Mouse (Mus musculus): ENCODE measurements around the gene Cbfa2t3. TPM values are rescaled to one million over a fixed set of nuclear protein-coding genes. Genes with fewer than 3 reads are reported as not detected.
"Not testable (repeated sequence)": the region's sequence is repeated elsewhere in the genome, so short reads cannot be mapped to it uniquely, and the experiment has no call there.

The Cbfa2t3 gene
- polyA plus RNA-seq, 1 experiment, result not detected

- peaks cover 25% of the 10 kb centered on the region for H3K4me1 ChIP-seq (ENCODE audit: control insufficient read depth, insufficient read depth, low read length)
- 81% methylated on average over 14 of the region's 14 CpGs for WGBS
- H3K4me3 ChIP-seq (ENCODE audit: insufficient read depth, low read depth, low read length), result no peak overlapping the region
- TF ChIP-seq CTCF (IDR thresholded peaks at IDR 0.05; ENCODE audit: insufficient read depth, low read depth, low read length) (no peak), POLR2A (IDR thresholded peaks at IDR 0.05; ENCODE audit: insufficient read depth, low read depth, low read length) (no peak)
- H3K27ac ChIP-seq (ENCODE audit: insufficient read depth, low read depth, low read length), result no peak overlapping the region
Observed at GRCm38 (mm10) chr8:122635878-122636802, 62.8 kb downstream of the Cbfa2t3 start.

GRCm38 (mm10) chr8:122633205-122633604, 65.7 kb downstream of the Cbfa2t3 start:
- no peak for TF ChIP-seq POLR2A (IDR thresholded peaks at IDR 0.05; ENCODE audit: insufficient read depth, low read depth, low read length)
- no peak for TF ChIP-seq CTCF (IDR thresholded peaks at IDR 0.05; ENCODE audit: insufficient read depth, low read depth, low read length)
- no peak overlapping the region for H3K4me3 ChIP-seq (ENCODE audit: insufficient read depth, low read depth, low read length)
- no peak overlapping the region for H3K27ac ChIP-seq (ENCODE audit: insufficient read depth, low read depth, low read length)
- 95% methylated on average over 14 of the region's 14 CpGs for WGBS
- H3K4me1 ChIP-seq (ENCODE audit: control insufficient read depth, insufficient read depth, low read length), result no peaks in the 10 kb centered on the region

- H3K4me1 ChIP-seq (ENCODE audit: control insufficient read depth, insufficient read depth, low read length); H3K27ac ChIP-seq (ENCODE audit: insufficient read depth, low read depth, low read length); H3K4me3 ChIP-seq (ENCODE audit: insufficient read depth, low read depth, low read length): not testable (repeated sequence)
- WGBS, result 90% methylated on average over 3 of the region's 3 CpGs
Observed at GRCm38 (mm10) chr8:122632134-122632533, 66.8 kb downstream of the Cbfa2t3 start.

- H3K27ac ChIP-seq (ENCODE audit: insufficient read depth, low read depth, low read length), result no peak overlapping the region
- no peak for TF ChIP-seq POLR2A (IDR thresholded peaks at IDR 0.05; ENCODE audit: insufficient read depth, low read depth, low read length)
- no peak for TF ChIP-seq CTCF (IDR thresholded peaks at IDR 0.05; ENCODE audit: insufficient read depth, low read depth, low read length)
- 69% methylated on average over 22 of the region's 22 CpGs for WGBS
Observed at GRCm38 (mm10) chr8:122630696-122631095, 68.2 kb downstream of the Cbfa2t3 start.

GRCm38 (mm10) chr8:122629388-122629787, 69.5 kb downstream of the Cbfa2t3 start:
- Histone ChIP-seq H3K4me3 (ENCODE audit: insufficient read depth, low read depth, low read length) (no peak overlapping the region), H3K4me1 (ENCODE audit: control insufficient read depth, insufficient read depth, low read length) (no peaks in the 10 kb centered on the region), H3K27ac (ENCODE audit: insufficient read depth, low read depth, low read length) (no peak overlapping the region)
- 48% methylated on average over 10 of the region's 10 CpGs for WGBS
- TF ChIP-seq CTCF (IDR thresholded peaks at IDR 0.05; ENCODE audit: insufficient read depth, low read depth, low read length), result no peak
- TF ChIP-seq POLR2A (IDR thresholded peaks at IDR 0.05; ENCODE audit: insufficient read depth, low read depth, low read length), result no peak

More at GRCm38 (mm10) chr8:122630696-122631095, 68.2 kb downstream of the Cbfa2t3 start:
- no peak overlapping the region for H3K4me3 ChIP-seq (ENCODE audit: insufficient read depth, low read depth, low read length)
- no peaks in the 10 kb centered on the region for H3K4me1 ChIP-seq (ENCODE audit: control insufficient read depth, insufficient read depth, low read length)

GRCm38 (mm10) chr8:122626896-122627295, 72.0 kb downstream of the Cbfa2t3 start:
- WGBS, result 82% methylated on average over 2 of the region's 2 CpGs

GRCm38 (mm10) chr8:122625811-122626210, 73.1 kb downstream of the Cbfa2t3 start:
- no peak overlapping the region for H3K4me3 ChIP-seq (ENCODE audit: insufficient read depth, low read depth, low read length)
- WGBS, result 80% methylated on average over 9 of the region's 9 CpGs
- TF ChIP-seq CTCF (IDR thresholded peaks at IDR 0.05; ENCODE audit: insufficient read depth, low read depth, low read length), result no peak
- no peak for TF ChIP-seq POLR2A (IDR thresholded peaks at IDR 0.05; ENCODE audit: insufficient read depth, low read depth, low read length)
- peaks cover 9% of the 10 kb centered on the region; the same call in 1 of the 2 replicates for H3K4me1 ChIP-seq (ENCODE audit: control insufficient read depth, insufficient read depth, low read length)
- no peak overlapping the region for H3K27ac ChIP-seq (ENCODE audit: insufficient read depth, low read depth, low read length)

More at GRCm38 (mm10) chr8:122626896-122627295, 72.0 kb downstream of the Cbfa2t3 start:
- TF ChIP-seq CTCF (IDR thresholded peaks at IDR 0.05; ENCODE audit: insufficient read depth, low read depth, low read length), result no peak
- TF ChIP-seq POLR2A (IDR thresholded peaks at IDR 0.05; ENCODE audit: insufficient read depth, low read depth, low read length), result no peak
- Histone ChIP-seq H3K4me1 (ENCODE audit: control insufficient read depth, insufficient read depth, low read length) (peaks cover 9% of the 10 kb centered on the region; the same call in 1 of the 2 replicates), H3K4me3 (ENCODE audit: insufficient read depth, low read depth, low read length) (no peak overlapping the region), H3K27ac (ENCODE audit: insufficient read depth, low read depth, low read length) (no peak overlapping the region)

- 82% methylated on average over 5 of the region's 5 CpGs for WGBS
- Histone ChIP-seq H3K4me3 (ENCODE audit: insufficient read depth, low read depth, low read length) (no peak overlapping the region), H3K4me1 (ENCODE audit: control insufficient read depth, insufficient read depth, low read length) (peaks cover 9% of the 10 kb centered on the region; the same call in 1 of the 2 replicates), H3K27ac (ENCODE audit: insufficient read depth, low read depth, low read length) (no peak overlapping the region)
- TF ChIP-seq POLR2A (IDR thresholded peaks at IDR 0.05; ENCODE audit: insufficient read depth, low read depth, low read length) (no peak), CTCF (IDR thresholded peaks at IDR 0.05; ENCODE audit: insufficient read depth, low read depth, low read length) (no peak)
Observed at GRCm38 (mm10) chr8:122624653-122625052, 74.3 kb downstream of the Cbfa2t3 start.

- 92% methylated on average over 17 of the region's 17 CpGs for WGBS
Observed at GRCm38 (mm10) chr8:122623844-122624642, 74.9 kb downstream of the Cbfa2t3 start.

More at GRCm38 (mm10) chr8:122623844-122624642, 74.9 kb downstream of the Cbfa2t3 start:
- Histone ChIP-seq H3K4me3 (ENCODE audit: insufficient read depth, low read depth, low read length) (no peak overlapping the region), H3K27ac (ENCODE audit: insufficient read depth, low read depth, low read length) (no peak overlapping the region), H3K4me1 (ENCODE audit: control insufficient read depth, insufficient read depth, low read length) (peaks cover 9% of the 10 kb centered on the region; the same call in 1 of the 2 replicates)
- no peak for TF ChIP-seq CTCF (IDR thresholded peaks at IDR 0.05; ENCODE audit: insufficient read depth, low read depth, low read length)
- TF ChIP-seq POLR2A (IDR thresholded peaks at IDR 0.05; ENCODE audit: insufficient read depth, low read depth, low read length), result no peak
